Mouse (Mus musculus): Measurements from ENCODE around the gene Gpr146.
"Not testable (repeated sequence)": the region's sequence is repeated elsewhere in the genome, so short reads cannot be mapped to it uniquely, and the experiment has no call there.

The Gpr146 gene

DNA sequence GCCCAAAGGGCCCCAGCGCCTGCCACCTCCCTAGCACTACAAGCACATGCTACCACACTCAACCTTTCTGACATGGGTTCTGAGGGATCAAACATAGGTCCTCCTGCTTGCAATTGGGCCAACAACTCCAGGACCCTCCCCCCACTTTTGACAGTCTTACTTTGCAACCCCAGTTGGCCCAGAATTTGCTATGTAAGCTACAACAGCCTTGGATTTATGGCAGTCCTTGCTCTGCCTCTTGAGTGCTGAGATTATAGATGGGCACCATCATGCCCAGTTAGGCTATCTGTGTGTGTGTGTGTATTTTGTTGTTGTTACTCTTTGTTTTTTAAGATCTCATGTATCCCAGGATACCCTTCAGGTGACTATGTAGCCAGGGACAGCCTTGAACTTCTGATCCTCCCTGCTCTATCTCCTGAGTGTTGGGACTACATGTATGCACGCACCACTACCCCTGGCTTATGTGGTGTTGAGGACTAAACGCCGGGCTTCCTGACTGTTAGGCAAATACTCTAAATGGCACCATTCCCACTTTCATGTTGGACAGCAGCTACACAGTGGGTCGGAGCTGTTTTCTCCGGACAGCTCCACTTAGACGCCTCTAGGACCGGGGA lies 2.4 kb downstream of the Gpr146 start:
- no peak for ATAC-seq (ENCODE audit: insufficient number of reproducible peaks, low FRiP score, low TSS enrichment)

DNA sequence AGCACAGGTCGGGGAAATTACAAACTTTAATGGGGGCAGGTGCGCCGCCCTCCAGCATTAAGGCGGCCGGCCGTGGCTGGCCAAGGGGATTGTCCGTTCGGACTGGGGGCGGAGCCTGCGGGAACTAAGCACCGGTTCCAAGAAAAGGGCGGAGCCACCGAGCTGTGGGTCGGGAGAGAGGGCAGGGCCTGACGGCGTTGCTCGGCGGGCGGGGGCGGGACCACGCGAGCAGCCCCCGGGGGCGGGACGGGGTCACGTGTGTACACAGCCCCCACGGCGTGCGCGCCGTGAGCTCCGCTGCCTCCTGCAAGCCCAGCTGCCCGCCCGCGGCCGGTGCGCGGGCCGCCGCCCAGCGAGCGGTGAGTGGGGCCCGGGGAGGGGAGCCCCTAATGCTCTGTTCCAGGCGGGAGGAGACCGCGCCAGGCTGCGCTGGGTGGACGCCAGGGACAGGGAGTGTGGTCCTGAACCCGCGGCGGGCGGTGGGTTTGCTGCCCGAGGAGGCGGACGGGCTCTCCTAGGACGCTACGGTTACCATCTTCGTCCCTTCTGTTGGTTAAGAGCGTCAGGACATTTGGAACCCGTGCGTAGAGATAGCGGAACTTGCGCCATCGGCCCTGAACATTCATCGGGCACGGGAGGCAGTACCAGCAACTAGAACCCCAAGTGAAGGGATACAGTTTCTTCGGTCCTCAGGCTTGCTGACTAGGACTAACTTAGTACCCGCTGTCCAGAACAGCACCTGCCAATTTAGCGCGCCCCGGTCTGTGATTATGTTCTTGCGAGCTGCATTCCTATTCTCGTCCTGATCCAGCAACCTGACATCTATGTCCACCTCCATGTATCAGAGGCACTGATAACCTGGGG lies 3.1 kb downstream of the Gpr146 start:
- ATAC-seq (ENCODE audit: insufficient number of reproducible peaks, low FRiP score, low TSS enrichment): peak; percentile 81

DNA sequence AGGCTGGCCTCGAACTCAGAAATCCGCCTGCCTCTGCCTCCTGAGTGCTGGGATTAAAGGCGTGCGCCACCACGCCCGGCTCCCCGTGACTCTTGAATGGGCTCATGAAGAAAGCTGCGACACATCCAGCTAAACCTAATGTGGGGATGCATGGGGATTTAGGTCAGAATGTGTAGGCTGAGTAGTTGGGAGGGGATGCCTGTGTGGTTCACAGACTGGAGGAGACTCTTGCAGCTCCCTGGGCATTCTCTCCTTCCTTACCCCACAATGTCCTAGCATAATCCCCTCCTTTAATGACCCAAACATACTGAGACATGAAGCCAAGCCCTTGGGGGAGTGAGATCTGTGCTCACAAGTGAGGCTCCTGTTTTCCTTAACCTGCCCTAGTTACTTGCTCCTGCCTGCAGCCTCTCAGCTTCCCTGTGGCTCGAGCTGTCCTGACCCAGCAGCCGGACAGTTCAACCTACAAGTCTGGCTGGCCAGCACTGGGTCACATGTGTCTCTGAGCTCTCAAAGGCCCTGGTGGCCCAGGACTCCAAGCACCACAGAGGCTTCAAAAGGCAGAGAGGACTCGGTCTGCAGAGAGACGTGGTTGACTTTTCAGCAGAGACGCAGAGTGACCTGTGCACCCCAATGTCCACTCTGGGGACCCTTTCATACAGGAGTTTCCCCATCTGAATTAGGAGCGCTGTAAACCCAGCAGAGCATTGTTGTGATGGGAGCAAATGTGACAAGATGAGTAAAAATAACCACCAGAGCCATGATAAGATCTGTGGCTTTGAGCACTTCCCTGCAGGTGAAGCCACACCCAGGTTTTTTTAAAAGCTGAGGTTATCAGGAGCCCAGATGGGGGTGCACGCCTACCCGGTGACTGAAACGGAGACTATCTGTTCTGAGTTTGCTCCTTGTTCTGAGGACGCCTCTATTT lies 4.4 kb downstream of the Gpr146 start:
- no peak for ATAC-seq (ENCODE audit: insufficient number of reproducible peaks, low FRiP score, low TSS enrichment)

DNA sequence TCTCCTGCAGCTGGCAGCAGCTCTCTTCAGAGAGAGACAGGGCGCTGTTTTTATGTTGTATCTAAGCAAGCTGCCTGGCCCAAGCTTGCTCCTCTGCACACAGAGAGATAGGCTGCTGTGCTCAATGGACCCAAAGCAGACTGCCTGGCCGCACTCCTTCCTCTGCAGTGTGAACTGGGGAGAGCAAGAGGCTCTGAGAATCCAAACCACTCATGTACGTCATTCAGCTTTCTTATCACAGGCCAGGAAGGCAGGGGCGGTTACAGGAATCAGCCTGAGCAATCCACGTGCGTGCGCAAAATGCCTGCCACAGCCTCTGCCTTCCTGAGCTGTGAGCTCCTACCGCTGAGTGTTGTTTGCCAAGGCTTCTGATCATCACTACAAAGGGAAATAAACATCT lies 5.3 kb downstream of the Gpr146 start:
- ATAC-seq (ENCODE audit: insufficient number of reproducible peaks, low FRiP score, low TSS enrichment): no peak

DNA sequence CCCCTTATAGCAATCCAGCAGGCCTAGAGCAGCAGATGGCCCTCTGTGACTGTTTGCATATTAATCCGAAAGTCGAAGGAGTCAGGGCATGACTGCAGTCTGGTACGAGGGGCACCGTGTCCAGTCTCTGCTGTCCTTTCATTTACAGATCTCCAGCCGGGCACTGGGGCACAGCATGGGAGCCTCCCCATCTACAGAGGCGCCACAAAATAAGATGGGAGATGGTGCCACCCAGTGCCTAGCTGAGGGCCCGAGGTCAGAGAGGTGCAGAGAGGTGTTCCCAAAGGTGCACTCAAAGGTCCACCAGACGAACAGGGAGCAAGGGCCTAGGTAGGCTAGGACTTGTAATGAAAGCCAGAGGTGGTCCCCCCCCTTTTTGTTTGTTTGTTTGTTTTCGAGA lies 5.7 kb downstream of the Gpr146 start:
- ATAC-seq (ENCODE audit: insufficient number of reproducible peaks, low FRiP score, low TSS enrichment): no peak

DNA sequence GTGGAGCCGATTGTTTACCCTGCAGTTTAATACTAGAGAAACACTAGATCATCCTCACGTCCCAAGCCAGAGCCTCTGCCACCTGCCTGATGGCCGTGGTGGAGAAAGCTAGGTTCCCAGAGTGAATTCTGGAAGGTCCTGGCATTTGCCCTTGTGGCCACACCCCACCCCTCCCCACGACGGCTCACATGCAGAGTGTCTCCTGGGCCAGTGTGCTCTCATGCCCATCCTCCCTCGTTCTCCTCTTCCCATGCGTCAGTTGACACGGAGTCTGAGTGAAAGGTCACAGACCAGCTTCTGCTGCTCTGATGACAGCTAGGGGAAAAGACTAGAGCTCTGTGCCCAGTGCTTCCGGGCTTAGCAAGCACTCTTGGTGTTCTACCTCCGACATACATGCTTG lies 7.0 kb downstream of the Gpr146 start:
- no peak for ATAC-seq (ENCODE audit: insufficient number of reproducible peaks, low FRiP score, low TSS enrichment)

DNA sequence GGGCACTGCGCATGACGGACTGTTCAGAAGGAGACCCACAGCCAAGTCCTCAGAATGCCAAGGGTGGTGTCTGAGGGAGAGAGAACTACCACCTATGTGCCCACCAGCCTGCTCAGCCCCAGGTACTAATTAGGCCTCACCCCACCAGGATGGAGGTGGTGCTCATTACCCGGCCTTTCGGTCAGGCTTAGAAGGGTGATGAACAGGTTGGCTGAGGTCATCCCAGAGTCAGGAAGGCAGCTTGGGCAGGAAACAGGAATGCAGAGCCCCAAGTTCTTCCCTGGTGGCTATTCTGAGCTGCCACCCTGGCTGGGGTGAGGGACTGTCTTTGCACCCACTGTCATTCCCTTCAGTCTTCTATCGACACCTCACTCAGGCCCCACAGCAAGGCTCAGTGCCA lies 8.6 kb downstream of the Gpr146 start:
- ATAC-seq (ENCODE audit: insufficient number of reproducible peaks, low FRiP score, low TSS enrichment): no peak

DNA sequence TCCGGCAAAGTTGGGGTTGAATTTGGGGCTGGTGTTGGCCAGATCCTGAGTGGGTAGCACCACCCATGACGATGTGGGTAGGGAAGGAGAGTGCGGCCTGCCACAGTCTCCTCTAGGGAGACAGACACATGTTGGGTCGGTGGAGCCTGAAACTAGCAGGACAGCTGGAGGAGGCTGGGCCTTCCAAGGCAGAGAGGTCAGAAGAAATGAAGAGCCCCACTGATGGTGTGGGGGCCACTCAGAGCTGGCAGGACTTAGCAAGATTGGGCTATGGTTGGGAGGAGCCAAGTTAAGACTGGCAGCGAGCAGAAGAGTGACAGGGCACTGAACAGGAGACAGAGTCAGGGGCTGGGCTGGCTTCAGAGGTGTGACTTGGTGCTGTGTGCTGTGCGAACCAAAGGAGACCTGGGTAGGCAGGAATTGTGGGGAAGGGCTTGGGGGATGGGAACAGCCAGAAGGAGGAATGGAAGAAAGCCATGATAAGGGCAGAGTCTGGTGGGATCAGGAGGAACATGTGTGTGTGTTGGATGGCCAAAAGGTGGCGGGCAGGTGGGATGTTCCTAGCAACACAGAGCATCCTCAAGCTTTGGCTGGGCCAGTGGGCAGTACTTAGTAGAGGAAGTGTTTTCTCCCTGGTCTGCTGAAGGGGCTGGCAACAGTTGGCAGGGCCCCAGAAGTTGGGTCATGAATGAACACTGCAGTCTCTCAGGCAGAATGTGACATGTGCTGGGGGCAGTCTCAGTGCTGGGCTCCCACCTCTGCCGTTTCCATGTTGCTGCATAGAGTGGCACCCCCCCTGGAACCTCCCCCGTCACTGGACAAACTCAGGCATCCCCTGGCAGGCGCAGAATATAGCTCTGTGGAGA lies 10.1 kb downstream of the Gpr146 start:
- no peak for ATAC-seq (ENCODE audit: insufficient number of reproducible peaks, low FRiP score, low TSS enrichment)

DNA sequence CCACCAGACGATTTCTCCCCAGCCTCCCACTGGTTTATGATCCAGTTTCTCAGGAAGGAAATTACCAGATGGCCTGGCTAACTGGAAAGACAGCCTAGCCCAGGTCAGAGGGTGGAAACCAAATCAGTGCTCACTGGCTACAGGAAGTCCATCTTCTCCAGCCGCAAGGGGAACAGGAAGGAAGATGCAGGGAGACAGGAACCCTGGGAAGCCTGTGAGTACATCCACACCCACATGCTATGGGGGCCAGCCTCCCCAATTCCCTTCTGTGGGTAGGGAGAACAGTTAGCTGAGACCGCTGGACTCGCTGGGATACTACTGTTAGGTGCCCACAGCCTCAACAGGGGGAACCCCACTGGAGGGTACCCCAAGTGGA lies 10.7 kb downstream of the Gpr146 start:
- no peak for ATAC-seq (ENCODE audit: insufficient number of reproducible peaks, low FRiP score, low TSS enrichment)

DNA sequence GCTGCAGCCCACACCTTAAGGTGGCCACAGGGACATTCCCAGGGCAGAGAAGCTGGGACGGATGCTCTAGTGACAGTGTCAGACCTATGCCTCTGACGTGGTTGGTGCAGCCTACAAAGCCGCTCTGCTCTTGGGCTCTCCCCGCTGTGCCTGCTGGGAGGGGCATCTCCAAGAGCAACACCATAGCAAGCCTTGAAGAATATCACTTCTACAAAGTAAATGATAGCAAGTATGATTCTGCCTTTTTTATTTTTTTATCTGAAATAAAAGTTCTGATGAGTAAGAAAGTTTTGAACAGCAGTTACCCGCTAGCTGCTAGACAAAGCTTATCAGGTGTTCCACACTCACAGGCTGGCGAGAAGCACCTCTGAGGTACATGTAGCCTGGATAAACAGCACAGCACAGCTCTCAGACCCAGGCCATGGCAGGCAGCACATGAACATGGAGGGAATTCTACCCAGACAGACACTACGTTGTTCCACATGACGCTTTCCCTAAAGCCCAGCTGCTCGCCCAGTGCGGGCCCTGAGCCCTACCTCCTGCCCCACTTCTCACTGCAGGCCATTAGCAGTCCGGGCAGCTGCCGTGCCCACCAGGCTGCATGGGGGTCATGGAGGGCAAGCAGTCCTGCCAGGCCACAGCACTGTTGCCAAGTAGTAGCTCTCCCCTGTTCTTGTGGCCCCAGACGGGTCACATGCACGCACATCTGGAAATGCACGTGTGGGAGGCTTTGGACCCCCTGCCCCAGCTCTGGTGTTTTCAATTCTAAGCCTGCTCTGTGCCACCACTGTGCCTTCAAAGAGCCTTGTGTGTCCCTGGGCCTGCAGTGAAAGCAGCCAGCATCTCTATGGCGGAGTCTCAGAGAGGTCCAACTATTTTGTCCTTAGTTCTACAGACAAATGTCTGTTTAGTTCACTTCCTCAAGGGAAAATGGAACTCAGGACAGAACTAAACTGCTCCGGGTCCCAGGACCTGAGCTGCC lies 11.5 kb downstream of the Gpr146 start:
- no peak for ATAC-seq (ENCODE audit: insufficient number of reproducible peaks, low FRiP score, low TSS enrichment)

DNA sequence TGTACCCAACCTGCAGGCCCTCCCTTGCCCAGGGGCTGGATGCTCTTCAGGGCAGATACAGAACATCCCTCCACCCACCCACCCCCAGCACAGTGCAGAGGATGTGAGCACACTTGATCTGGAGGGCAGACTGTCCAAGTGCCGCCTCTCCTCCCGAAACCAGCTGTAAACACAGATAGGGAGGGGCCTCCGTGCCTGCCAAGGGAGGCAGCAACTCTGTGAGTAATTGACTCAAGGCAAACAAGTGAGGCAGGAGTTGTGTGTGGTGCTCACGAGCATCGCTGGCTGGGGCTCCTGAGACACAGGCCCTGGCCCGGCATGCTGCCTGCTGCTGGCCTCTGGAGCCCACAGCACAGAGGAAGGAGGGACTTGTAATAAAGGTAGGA lies 12.2 kb downstream of the Gpr146 start:
- no peak for ATAC-seq (ENCODE audit: insufficient number of reproducible peaks, low FRiP score, low TSS enrichment)

DNA sequence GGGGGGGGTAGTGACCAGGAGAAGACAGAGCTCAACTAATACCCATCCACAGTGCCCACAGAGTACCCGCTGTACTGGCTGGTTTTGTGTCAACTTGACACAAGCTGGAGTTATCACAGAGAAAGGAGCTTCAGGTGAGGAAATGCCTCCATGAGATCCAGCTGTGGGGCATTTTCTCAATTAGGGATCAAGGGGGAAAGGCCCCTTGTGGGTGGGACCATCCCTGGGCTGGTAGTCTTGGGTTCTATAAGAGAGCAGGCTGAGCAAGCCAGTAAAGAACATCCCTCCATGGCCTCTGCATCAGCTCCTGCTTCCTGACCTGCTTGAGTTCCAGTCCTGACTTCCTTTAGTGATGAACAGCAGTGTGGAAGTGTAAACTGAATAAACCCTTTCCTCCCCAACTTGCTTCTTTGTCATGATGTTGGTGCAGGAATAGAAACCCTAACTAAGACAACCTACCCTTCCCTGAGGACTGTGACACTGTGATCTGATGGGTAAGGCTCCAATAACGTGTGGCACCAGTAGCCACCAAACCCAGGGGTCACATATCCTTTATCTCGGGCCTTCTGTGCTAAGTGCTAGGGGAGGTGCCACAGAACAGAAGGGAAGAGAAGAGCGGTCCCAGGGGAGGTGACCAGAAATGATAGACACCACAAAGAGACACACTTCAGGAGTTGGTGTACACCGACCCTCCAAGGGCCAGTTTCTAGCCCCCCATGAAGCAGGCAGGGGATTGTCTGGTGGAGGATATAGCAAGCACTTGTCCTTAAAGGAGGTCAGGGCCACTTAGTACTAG lies 13.0 kb downstream of the Gpr146 start:
- ATAC-seq (ENCODE audit: insufficient number of reproducible peaks, low FRiP score, low TSS enrichment): not testable (repeated sequence)

DNA sequence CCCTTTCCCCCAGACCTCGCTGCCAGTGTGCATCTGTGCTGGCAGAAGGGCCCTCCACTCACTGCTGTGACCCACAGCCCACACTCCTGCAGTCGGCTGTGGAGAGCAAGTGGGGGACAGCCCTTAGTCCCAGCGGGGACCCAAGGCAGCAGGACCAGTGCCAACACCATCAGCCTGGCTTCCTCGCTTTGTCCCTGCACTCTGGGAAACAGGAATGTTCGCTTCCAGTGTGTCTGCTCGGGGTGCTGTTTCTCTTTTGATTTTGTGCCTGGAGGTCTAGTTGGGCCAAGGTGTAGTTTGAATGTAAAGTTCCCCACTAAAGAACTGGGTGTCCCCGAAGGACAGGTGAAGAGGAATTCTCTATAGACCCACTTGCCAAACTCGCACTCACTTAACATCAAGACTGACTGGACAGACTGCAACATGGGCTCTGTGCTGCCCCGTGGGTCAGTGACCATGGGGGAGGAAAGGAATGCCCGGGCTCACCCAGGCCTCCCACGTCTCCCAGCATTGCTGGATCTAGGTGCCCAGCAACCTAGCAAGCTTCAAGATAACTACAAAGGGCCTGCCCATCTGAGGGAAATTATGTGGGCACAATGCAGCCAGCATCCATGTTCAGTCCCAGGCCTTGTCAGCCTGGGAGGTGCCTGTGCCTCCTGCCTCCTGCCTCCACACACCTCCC lies 14.0 kb downstream of the Gpr146 start:
- 0 out of 2 replicates have a peak, but pooled peaks have one; percentile 5 for ATAC-seq (ENCODE audit: insufficient number of reproducible peaks, low FRiP score, low TSS enrichment)

DNA sequence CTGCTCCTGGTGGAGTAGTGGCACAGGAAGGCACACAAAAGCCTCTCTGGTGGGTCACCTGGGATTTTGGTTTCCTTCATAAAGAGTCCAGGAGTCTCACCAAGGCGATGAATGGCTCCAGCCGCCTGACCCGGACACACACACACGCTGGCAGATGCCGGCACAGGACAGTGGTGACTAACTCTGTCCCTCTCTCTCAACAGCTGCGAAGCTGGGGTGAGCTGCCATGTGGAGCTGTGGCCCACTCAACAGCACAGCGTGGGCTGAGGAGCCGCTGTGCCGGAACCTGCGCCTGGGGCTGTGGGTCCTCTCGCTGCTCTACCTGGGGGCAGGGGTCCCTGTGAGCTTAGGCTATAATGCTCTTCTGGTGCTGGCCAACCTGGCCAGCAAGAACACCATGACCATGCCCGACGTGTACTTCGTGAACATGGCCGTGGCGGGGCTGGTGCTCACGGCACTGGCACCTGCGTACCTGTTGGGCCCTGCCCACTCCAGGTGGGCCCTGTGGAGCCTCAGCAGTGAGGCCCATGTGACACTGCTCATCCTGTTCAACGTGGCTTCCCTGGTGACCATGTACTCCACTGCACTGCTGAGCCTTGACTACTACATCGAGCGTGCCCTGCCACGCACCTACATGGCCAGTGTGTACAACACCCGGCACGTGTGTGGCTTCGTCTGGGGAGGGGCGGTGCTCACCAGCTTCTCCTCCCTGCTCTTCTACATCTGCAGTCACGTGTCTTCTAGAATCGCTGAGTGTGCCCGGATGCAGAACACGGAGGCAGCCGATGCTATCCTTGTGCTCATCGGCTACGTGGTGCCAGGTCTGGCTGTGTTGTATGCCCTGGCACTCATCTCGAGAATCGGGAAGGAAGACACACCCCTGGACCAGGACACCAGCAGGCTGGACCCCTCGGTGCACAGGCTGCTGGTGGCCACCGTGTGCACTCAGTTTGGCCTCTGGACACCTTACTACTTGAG lies 15.0 kb downstream of the Gpr146 start:
- ATAC-seq (ENCODE audit: insufficient number of reproducible peaks, low FRiP score, low TSS enrichment): no peak

DNA sequence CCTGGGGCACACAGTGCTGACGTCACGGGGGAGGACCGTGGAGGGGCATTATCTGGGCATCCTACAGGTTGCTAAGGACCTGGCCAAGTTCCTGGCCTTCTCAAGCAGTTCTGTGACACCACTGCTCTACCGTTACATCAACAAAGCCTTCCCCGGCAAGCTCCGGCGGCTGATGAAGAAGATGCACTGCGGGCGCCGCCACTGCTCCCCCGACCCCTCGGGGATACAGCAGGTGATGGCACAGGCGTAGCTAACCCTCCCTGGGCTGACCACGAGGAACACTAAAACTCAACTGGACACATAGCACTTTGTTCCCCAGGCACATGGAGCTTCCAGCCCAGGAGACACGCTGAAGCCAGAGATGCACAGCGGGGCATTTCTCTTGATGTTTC lies 15.7 kb downstream of the Gpr146 start:
- no peak for ATAC-seq (ENCODE audit: insufficient number of reproducible peaks, low FRiP score, low TSS enrichment)

DNA sequence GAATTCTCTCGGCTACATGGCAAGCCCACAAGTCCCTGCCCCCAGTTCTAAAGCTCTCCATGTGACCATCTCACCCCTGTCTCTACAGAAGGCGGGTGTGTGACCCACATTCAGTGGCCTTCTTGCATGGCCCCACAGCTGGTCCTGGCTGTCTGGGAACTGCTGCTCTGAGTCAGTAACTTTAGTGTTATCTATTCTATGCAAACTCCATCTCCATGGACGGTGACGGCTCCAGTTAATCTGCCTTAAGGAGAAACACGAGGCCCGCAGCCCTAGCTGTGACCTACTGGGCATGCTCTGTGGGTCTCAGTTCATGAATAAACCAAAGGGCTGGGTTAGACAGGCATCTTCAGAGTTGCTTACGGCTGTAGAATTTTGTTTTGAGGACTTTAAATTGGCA lies 16.9 kb downstream of the Gpr146 start:
- no peak for ATAC-seq (ENCODE audit: insufficient number of reproducible peaks, low FRiP score, low TSS enrichment)
